Mouse (Mus musculus): ENCODE measurements around the gene Irak2. TPM values are rescaled to one million over a fixed set of nuclear protein-coding genes. Genes with fewer than 3 reads are reported as not detected.
"Not testable (repeated sequence)": the region's sequence is repeated elsewhere in the genome, so short reads cannot be mapped to it uniquely, and the experiment has no call there.

The Irak2 gene
- total RNA-seq, 2 experiments from 2014 or later, result 18.6 to 30.4 TPM

DNA sequence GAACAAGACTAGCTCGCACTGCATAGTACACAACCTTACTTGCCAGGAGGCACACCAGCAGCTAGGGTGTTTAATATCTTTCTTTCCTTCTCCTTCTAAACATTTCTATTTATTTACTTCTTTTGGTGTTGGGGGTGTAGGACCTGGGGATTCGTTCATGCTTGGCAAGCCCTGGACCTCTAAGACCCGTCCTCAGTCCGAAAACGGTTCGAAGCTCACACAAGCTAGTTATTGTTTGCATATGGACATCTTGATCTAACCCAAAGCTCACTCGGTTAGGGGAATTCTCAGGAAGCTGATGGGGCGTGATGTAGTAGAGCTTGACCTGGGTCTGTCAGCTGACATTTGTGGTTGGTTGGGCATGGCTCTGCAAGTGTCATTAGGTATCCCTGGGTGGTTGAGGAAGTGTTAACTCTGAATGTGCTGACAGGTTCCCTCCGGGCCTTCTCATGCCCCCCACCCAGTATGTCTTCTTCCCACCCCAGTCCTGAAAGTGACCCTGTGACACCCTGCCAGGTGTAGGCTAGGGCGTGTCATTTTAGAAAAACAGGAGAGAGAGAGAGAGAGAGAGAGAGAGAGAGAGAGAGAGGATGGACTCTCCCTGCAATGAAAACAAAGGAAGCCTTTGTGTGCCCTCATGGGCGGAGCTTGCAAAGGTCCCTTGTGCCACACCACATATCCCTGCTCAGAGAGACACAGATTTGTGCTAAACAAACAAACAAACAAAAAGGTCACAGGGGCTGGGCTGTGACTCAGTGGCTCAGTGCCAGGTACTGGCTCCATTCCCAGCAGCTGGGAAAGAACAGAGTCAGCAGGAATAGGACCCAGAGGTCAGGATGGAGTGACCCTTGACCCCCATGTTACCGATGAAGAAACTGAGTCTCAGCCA is 23.3 kb downstream of the Irak2 start:
- ATAC-seq (replicated peaks; ENCODE audit: low FRiP score, low TSS enrichment, poor library complexity, severe bottlenecking), result no peak

DNA sequence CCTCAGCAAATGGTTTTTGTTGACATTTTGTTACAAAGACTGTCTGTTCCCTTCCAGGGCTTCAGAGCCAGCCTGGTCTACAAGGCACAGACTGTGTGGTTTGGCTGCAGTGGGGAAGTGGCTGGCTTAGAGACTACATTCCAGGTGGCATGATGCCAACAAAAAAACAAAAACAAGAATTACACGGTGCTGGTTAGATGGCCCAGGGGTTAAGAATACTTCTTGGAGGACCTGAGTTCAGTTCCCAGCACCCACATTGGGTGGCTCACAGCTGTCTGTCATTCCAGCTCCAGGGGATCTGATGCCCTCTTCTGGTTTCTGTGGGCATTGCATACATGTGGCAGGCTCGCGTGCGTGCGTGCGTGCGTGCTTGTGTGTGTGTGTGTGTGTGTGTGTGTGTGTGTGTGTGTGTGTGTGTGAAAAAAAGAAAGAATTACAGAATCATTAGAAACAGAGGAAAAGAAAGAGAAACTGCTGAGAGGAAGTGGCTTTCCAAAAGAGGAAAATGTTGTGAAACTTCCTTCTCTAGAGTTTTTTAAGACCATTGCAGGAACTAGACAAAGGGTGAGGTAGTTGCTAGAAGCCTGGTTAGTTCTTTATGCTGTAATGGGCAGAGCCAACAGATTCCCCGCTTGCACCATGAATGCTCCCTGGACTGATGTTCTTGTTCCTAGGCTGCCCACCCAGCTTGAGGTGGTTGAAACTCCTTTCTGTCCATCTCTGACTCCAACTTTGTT is 24.9 kb downstream of the Irak2 start:
- ATAC-seq (replicated peaks; ENCODE audit: low FRiP score, low TSS enrichment, poor library complexity, severe bottlenecking), result no peak

DNA sequence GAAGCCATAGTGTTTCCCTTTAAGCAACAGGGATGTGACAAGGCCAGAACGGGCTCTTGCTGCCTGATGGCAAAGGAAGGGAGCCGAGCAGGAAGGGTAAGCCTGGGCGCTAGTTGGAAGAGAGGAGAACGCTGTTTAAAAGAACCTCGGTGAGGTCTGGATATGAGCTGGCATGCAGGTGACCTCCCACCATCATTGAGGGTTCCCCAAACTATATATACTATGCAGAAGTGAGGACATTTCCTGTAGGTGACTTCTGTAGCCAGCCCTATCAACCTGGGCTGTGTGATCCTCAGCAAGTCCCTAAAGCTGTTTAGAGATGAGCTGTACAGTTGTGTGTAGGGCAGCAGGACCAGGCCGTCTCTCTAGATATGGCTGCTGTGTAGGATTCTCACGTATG is 26.0 kb downstream of the Irak2 start:
- ATAC-seq (replicated peaks; ENCODE audit: low FRiP score, low TSS enrichment, poor library complexity, severe bottlenecking), result no peak

DNA sequence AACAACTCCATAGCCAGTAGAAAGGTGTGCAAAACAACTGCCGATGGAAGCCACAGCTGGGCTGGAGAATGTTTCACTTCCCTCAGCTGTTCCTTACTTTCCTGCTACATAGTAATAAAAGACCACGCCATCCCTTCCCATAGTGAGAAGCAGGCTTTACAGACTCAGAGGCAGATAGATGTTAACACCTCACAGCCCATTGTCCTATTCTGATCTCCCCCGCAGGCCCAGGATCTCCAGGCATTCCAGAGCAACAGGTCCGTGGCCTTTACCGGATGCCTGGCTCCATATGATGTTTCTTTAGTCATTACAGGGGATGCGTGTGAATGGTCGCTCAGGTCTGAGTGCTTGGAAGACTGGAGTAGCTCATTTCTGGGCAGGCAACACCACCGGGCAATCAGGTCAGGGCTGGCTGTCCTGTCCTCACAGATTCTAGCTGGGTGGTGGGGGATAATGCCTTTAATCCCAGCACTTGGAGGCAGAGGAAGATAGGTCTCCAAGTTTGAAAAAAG is 29.4 kb downstream of the Irak2 start:
- ATAC-seq (replicated peaks; ENCODE audit: low FRiP score, low TSS enrichment, poor library complexity, severe bottlenecking), result no peak

DNA sequence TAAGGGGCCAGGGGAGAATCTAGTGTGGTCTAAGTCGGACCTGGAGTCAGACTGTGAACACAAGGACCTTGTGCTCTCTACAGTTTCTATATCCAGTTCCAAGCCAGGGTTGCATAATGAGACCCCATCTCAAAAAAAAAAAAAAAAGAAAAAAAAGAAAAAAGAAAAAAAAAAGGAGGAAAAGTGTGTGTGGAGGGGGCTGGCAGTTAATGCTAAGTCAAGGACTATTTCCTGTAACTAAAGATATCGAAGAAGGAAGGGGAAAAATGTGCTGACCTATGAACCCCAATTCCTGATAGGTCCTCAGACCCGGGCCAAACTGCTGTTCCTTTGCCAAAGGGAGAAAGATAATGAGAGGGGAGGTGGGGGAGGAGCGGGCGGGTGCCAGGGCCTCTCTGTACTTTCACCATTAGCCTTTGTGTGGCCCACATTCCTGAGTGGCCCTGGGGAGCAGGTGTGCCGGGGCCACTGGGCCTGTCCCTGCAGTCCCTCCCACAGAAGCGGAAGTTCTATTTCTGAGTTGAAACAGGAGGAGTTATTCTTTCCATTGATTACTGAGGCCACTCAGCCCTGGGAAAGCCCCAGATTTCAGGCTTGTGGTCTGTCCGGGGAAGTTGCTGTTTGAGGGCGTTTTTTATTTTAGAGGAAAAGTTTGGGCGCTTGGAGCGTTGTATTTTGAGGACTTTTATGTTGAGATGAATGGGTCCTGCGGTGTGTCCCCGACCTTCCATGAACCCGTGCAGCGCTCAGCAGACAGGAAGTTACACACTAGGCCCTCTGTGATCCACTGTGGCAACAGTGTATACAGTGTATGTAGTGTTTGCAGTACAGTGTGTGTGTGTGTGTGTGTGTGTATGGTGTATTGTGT is 30.3 kb downstream of the Irak2 start:
- peak; percentile 52 for ATAC-seq (replicated peaks; ENCODE audit: low FRiP score, low TSS enrichment, poor library complexity, severe bottlenecking)

DNA sequence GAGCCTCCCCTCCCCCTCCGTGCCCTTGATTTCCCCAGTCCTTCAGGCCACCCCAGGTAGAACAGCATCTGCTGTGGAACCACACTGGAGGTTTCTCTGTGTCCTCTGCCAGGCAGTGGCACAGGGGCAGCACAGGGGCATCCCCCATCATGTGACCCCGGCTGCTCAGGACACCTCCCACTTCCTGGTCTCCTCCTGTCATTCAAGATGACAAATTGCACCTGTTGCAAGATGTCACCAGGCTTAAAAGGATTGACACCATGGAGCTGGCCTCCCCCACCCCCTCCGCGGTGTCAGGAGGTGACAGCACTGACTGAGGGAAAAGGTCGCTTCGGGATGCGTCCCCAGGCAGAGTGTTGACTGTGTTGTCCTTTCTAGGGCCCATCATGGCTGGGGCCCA is 31.6 kb downstream of the Irak2 start:
- ATAC-seq (replicated peaks; ENCODE audit: low FRiP score, low TSS enrichment, poor library complexity, severe bottlenecking), result no peak

DNA sequence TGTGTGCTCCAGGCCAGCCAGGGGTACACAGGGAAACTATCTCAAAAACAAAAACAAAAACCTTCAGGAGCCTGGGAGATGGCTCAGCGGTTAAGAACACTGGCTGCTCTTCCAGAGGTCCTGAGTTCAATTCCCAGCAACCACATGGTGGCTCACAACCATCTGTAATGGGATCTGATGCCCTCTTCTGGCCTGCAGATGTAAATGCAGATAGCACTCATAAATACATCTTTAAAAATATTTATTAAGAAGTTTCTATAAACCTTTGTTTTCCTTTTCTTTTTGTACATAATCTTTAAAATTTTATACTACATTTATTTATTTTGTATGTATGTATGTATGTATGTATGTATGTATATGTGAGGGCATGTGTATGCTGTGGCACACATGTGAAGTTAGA is 33.8 kb downstream of the Irak2 start:
- not testable (repeated sequence) for ATAC-seq (replicated peaks; ENCODE audit: low FRiP score, low TSS enrichment, poor library complexity, severe bottlenecking)

DNA sequence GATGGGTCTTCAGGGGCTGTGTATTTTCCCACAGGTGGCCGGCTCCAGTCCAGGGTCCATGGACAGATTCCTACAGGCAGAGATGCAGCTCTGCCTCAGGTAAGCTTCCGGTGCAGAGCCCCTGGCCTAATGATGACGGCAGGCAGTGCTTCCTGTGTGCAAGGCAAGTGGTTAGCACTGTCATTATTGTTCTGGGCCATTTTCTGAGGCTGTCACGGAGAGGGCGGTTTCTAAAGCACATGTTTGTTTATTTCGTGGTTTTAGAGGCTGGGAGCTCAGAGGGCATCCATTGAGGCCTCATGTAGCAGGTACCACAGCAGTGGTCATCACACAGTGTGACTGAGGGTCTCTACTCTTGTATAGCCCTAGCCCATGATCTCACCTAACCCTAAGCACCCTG is 34.7 kb downstream of the Irak2 start:
- ATAC-seq (replicated peaks; ENCODE audit: low FRiP score, low TSS enrichment, poor library complexity, severe bottlenecking), result no peak

DNA sequence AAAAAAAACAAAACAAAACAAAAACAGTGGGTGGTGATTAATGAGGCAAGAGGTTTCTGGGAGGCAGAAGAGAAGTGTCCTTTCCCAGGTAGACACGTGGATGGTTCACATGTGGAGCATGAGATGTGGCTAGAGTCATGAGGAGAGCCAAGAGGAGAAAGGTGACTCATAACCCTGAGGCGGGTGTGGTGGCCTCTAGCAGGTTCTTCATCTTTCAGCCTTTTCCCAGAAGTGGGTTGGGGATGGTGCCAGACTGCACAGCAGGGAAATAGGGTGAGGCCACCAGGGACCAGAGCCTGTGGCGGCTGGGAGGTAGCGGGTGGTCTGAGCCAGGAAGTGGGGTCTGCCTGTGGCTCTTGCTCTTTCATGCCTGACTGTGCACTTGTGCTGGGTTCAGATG is 37.0 kb downstream of the Irak2 start:
- ATAC-seq (replicated peaks; ENCODE audit: low FRiP score, low TSS enrichment, poor library complexity, severe bottlenecking), result no peak

DNA sequence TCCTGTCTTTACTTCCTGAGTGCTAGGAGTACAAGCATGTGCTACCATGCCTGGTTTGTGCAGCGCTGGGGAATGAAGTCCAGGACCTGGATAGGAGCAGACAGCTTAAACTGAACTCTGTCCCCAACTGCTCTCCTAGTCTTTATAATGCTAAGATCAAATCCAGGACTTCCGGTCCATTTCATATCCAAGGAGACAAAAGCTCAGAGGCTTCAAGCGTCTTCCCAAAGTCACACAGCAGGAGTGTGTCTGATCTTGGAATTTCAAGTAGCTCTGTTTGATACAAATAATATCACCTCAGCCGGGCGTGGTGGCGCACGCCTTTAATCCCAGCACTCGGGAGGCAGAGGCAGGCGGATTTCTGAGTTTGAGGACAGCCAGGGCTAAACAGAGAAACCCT is 37.7 kb downstream of the Irak2 start:
- no peak for ATAC-seq (replicated peaks; ENCODE audit: low FRiP score, low TSS enrichment, poor library complexity, severe bottlenecking)

DNA sequence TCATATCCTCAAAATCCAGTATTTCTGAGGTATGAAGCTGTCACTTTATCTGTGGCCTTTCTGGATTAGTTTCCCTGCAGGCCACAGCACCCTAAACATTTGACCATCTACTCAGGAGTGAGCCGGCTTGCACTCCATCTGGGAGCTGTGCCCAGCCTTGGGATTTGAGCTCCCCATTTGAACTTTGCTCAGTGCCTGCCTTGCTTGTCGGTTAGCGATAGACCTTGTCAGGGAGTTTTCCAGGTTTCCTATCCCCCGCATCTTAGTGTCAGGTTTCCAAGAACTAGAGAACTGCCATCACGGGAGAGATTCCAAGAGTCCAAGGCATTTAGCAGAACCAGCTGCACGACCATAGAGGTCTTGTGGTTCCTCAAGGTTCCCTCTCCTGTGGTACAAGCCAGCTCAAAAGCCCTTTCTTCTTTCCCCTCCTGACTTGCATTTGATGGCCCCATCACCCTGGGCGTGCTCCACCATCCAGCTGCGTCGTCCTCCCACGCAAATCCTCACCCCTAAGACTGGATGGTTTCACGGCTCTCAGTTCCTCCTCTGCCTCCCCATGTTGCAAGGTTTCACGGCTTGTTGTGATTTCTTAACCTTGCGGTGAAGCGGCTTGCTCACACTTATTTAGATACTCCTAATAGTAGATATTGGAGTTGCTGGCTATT is 38.9 kb downstream of the Irak2 start:
- ATAC-seq (replicated peaks; ENCODE audit: low FRiP score, low TSS enrichment, poor library complexity, severe bottlenecking), result no peak

DNA sequence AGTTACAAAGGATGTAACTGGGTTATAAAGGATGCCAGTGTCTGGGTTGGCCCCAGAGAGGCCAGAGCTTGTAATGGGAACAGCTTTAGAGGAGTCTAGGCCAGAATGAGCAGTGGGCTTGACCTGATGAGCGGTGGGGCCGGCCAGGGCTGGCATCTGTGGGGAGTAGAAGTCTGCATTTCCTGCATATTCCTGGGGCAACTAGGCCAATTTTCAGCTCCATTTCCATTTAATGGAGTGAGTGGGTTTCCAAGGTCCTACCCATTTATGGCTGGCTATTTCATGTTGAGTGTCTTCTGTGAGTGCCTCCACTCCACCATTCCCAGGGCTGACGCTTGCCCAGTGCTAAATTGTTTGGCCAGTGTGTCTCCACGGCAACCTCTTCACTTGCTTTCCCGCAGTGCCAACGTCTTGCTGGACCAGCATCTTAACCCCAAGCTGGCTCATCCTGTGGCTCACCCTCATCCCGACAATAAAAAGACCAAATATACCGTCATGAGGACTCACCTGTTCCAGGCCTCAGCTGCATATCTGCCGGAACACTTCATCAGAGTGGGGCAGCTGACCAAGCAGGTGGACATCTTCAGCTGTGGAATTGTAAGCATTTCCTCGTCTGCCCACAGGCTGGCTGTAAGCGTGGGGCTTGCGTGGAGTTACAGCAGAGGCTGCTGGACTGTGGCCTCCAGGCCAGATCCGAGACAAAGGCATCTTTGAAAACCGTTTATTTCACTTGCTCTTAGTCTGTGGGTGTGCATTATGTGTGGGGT is 40.2 kb downstream of the Irak2 start:
- no peak for ATAC-seq (replicated peaks; ENCODE audit: low FRiP score, low TSS enrichment, poor library complexity, severe bottlenecking)

DNA sequence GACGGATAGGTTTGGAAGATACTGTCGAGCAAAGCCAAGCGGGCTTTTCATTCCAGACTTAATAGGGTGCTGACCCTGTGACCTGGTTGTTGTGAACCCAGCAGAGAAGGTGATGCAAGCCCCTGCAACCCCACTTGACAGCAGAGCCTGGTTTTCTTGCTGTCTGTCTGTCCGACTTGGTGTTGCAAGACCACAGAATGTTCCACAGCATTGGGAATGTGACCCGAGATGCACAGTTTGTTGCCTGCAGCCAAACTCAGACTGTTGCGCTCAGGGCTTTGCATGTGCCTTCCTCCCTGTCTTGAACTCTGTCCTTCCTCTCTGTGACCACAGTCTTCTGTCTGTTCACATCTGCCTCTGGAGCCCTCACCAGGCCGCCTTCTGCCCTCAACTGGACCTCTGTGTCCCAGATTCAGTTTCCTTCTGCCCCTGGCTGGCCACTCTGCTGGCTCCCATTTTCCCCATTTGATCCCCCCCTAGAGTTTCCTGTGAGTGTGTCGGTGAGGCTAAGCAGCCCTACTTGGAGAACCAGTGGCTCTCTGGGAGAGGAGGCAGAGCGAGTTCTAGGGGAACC is 41.8 kb downstream of the Irak2 start:
- ATAC-seq (replicated peaks; ENCODE audit: low FRiP score, low TSS enrichment, poor library complexity, severe bottlenecking), result no peak

DNA sequence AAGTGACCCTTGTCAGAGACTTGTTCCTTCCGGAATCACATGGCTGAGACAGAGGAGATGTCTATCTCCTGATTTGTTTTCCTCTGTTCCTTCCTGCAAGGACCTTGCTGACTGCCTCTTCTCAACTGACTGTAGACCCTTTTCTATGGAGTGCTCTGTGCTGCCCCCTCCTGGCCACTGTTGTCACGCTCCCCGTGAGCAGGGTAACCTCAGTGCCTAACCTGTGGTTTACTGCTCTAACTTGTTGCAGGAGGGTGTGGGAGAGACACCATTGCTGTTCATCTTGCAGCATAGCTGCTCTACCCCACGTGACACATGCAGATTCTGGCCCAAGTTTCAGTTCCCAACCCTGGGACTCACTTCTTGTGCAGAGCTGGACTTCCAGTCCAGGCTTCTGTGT is 43.0 kb downstream of the Irak2 start:
- peak; percentile 85 for ATAC-seq (replicated peaks; ENCODE audit: low FRiP score, low TSS enrichment, poor library complexity, severe bottlenecking)

DNA sequence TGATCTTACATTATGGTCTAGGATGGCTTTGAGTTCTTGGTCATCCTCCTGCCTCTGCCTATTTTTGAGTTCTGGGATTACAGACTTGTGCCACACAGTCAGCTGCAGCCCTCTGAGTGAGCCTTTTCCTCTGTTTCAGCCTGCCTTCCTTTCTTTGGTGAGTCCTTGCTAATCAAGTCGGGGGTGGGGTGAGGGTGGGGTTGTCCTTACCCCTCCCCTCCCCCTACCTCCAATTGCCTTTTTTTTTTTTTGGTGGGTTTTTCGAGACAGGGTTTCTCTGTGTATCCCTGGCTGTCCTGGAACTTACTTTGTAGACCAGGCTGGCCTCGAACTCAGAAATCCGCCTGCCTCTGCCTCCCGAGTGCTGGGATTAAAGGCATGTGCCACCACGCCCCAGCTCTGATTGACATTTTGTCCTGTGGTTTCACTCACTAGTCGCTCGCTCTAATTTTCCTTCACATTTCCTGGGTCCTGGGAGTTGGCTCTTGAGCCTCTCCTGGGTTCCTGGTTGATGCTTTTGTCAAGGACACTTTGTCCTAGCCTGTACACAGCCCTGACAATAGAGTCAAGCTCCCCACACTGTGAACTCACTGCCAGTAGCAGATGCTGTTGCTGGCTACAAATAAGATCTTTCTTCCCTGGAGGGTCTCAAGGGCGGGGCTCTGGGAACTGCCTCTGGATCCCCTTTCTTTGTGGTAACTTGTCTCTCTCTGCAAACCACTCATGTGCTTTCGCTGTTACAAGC is 45.0 kb downstream of the Irak2 start:
- no peak for ATAC-seq (replicated peaks; ENCODE audit: low FRiP score, low TSS enrichment, poor library complexity, severe bottlenecking)

DNA sequence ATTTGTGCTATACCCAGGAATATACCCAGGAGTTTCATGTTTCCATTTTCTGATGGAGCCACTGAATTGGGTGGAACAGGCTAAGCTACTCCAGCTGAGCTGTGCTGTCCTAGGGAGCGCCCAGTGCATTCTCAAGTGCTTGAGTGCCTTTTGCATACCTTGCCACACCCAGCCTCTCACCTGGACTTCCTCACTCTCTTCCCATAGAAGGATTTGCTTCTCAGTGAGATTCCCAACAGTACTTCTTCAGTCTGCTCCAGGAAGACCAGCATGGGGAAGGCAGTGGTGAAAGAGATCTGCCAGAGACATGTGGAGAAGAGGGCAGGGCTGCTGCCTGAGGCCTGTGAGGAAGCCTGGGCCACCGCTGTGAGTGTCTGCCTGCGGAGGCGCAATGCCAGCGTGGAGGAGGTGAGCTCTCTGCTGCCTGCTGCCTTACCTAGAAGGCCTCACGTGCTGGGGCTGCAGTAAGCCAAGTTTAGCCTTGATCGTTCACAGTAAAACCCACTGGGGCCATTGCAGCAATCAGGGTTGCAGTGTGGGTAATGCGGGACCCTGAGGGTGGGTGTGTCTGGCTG is 48.4 kb downstream of the Irak2 start:
- ATAC-seq (replicated peaks; ENCODE audit: low FRiP score, low TSS enrichment, poor library complexity, severe bottlenecking), result no peak

DNA sequence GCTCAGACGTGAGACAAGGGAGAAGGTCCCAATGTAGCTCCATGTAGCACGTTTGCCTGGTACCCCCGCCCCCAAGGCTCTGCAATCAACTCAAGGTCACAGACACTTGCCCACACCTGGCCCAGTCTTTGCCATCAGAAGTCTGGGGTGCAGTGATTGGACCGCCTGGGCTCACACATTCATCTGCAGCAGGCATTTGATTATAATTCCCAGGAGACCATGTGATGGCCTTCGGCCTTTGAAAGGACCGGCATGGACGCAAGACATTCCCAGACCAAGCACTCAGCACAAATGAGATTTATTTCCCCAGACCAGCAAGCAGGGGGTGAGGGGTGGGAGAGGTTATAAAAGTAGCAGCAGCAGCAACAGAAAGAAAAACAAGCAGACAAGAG is 51.7 kb downstream of the Irak2 start:
- ATAC-seq (replicated peaks; ENCODE audit: low FRiP score, low TSS enrichment, poor library complexity, severe bottlenecking), result no peak

Data from megakaryocyte-erythroid progenitor cell, adult 5-6 weeks (primary cell).